Mouse (Mus musculus) cerebellum, postnatal 36 days (tissue): ENCODE measurements around the gene Vmn1r172.
"Not testable (repeated sequence)": the region's sequence is repeated elsewhere in the genome, so short reads cannot be mapped to it uniquely, and the experiment has no call there.

Experiments
- DNase-seq, 2 experiments: peaks; one replicate each; pipeline ENCODE4 v3.0.0; 2021 to 2022; ENCODE audit warnings: mixed read lengths in 2 of 2

Gene Vmn1r172

DNA sequence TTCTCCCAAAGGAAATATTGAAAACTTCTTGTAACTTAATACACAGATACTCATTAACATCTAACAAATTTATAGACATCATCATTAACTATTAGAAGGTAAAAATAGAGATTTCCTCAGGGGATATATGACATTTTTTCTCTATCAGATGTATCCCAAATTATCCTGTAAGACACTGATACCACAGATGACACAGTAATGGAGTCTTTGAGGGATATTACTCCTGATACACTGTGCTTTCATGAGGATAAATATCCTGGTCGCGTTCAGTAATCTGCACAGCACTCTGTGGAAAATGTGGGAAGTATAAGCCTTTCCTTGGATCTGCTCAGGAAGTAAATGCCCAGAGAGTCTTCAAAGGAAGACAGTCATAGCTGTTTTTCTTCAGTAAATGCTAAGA, at the start of gene Vmn1r172:
Vmn1r172 (plus strand) TSS at position 301 of the 400 bp plus-strand sequence.
- DNase-seq = no peak

DNA sequence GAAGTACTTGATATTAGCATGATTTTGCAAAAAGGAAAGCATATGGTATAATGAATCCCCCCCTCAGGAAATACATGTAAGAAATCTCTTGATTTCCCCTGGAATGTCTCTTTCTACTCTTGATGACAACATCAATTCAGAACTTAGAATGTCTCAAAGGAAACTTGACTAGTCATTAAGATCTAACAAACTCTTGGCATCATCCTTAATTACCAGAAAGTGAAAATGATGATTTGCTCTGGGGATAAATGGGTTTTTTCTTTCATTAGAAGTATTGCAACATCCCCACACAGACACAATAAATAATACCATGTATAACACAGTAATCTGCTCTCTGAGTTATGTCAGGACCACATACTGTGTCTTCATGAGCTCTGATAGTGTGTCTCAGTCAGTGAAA, 27.7 kb upstream of the Vmn1r172 start, which contains the start of gene Vmn1r171:
Vmn1r171 (plus strand) TSS at position 301 of the 400 bp plus-strand sequence.
- no peak for DNase-seq

DNA sequence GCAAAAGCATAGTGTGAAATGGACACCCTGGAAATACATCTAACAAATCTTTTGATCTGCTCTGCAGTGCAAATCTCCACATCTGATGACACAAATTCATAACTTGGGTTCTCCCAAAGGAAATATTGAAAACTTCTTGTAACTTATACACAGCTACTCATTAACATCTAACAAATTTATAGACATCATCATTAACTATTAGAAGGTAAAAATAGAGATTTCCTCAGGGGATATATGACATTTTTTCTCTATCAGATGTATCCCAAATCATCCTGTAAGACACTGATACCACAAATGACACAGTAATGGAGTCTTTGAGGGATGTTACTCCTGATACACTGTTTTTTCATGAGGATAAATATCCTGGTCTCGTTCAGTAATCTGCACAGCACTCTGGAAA, 42.3 kb downstream of the Vmn1r172 start, which contains the start of gene Vmn1r173:
Vmn1r173 (plus strand) TSS at position 301 of the 400 bp plus-strand sequence.
- DNase-seq = not testable (repeated sequence)
